Mouse (Mus musculus) heart, embryonic 12.5 days (tissue): ENCODE data around the gene Pdilt. TPM values are rescaled to one million over a fixed set of nuclear protein-coding genes. Genes with fewer than 3 reads are reported as not detected.

ENCODE experiments used
- ATAC-seq: fragments of 200-750 bp; cut with Nextera tagmentation; 2 replicates; pipeline ENCODE4 v1.8.0; 2017; ENCODE audit warnings: moderate TSS enrichment, moderate library complexity; ENCODE audit not compliant: insufficient number of reproducible peaks, low FRiP score
- H3K27ac ChIP-seq: fragments of 300-500 bp; sonication (generic); 2 replicates; pipeline ENCODE4 v1.5.1; 2016; ENCODE audit warnings: mild to moderate bottlenecking, moderate library complexity; ENCODE audit not compliant: poor library complexity, severe bottlenecking
- H3K27me3 ChIP-seq: fragments of 300-500 bp; sonication (generic); replicated peaks from 2 replicates; pipeline ENCODE4 v1.6.1; 2016; ENCODE audit warnings: mild to moderate bottlenecking, moderate library complexity
- H3K36me3 ChIP-seq: fragments of 300-500 bp; sonication (generic); 2 replicates; pipeline ENCODE4 v1.6.1; 2016; ENCODE audit warnings: mild to moderate bottlenecking, moderate library complexity
- H3K4me1 ChIP-seq: fragments of 300-500 bp; sonication (generic); replicated peaks from 2 replicates; pipeline ENCODE4 v1.6.1; 2016; ENCODE audit warnings: mild to moderate bottlenecking
- H3K4me2 ChIP-seq: fragments of 300-500 bp; sonication (generic); 2 replicates; pipeline ENCODE4 v1.6.1; 2016; ENCODE audit warnings: mild to moderate bottlenecking, moderate library complexity
- H3K4me3 ChIP-seq: fragments of 300-500 bp; sonication (generic); 2 replicates; pipeline ENCODE4 v1.5.1; 2016; ENCODE audit warnings: mild to moderate bottlenecking
- H3K9ac ChIP-seq: fragments of 300-500 bp; sonication (generic); 2 replicates; pipeline ENCODE4 v1.6.1; 2016; ENCODE audit warnings: mild to moderate bottlenecking, moderate library complexity
- H3K9me3 ChIP-seq: fragments of 300-500 bp; sonication (generic); replicated peaks from 2 replicates; pipeline ENCODE4 v1.6.1; 2016; ENCODE audit warnings: mild to moderate bottlenecking, moderate library complexity
- WGBS: fragments of 180-500 bp; shearing (Covaris S2); methylation state at CpG from one replicate; pipeline ENCODE4 v1.1.7; 2016; 5-methylcytosine and 5-hydroxymethylcytosine counted together
- polyA plus RNA-seq: library from polyadenylated mRNA; unstranded; fragments of >200 nt; fragmentation: Nextera tagmentation; extraction: Ambion mirVana; gene quantifications from 2 replicates; pipeline ENCODE4 v1.2.1, GENCODE M21; 2016

Gene Pdilt
- polyA plus RNA-seq, 1 experiment from 2014 or later, result not detected

DNA sequence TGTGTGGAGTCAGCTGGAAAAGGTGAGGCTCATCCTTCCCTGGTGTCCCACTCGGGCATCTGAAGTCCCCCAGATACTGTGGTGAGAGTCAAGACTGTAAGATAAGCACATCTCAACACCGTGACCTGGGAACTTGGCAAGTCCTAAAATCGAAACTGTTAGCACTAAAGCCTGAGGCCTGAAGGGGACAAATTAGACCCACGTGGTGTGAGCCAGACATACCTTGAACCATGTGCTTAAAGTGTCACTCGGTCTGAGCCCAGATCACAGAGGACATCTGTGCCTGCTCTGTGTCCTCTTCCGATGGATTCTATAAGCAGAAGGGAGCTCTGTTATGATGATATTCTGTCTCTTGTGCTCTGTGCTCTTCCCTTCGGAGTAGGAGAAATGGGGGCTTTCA is 5.3 kb upstream of the Pdilt start:
- Histone ChIP-seq H3K4me1 (no peaks in the 10 kb centered on the region), H3K4me3 (no peak overlapping the region), H3K27me3 (peaks cover 3% of the 10 kb centered on the region; the same call in 1 of the 2 replicates), H3K27ac (no peak overlapping the region), H3K9me3 (no peaks in the 10 kb centered on the region), H3K4me2 (no peak overlapping the region), H3K36me3 (no peaks in the 10 kb centered on the region), H3K9ac (no peak overlapping the region)
- 63% methylated on average over 7 of the region's 7 CpGs for WGBS
- ATAC-seq, result no peak

- 59% methylated on average over 2 of the region's 2 CpGs for WGBS
- Histone ChIP-seq H3K27me3 (peaks cover 3% of the 10 kb centered on the region; the same call in 1 of the 2 replicates), H3K9me3 (no peaks in the 10 kb centered on the region)
Measured at GRCm38 (mm10) chr7:119527548-119527947, 4.3 kb upstream of the Pdilt start.

DNA sequence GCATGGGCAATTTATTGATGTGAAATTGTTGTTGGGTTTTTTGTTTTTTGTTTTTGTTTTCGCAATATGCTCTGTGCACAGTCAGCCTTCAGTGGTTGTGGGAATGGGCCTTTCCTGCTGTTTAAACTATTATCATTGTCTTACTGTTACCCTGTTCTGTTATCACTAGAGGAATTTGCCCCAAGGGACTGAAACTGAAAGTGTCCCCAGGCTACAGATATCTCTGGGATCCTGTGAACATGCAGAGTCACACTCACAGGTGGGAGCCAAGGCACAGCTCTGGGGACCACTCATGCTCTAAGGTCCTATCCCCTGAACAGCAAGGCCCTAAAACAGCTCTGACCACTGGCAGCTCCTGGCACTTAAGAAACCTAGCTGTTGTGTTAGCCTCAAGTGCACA is 3.8 kb upstream of the Pdilt start:
- 84% methylated on average over 1 of the region's 1 CpGs for WGBS
- Histone ChIP-seq H3K36me3 (no peaks in the 10 kb centered on the region), H3K9ac (no peak overlapping the region), H3K4me3 (no peak overlapping the region), H3K4me2 (no peak overlapping the region), H3K4me1 (no peaks in the 10 kb centered on the region), H3K27ac (no peak overlapping the region), H3K9me3 (no peaks in the 10 kb centered on the region), H3K27me3 (peaks cover 3% of the 10 kb centered on the region; the same call in 1 of the 2 replicates)
- no peak for ATAC-seq

More at GRCm38 (mm10) chr7:119527548-119527947, 4.3 kb upstream of the Pdilt start:
- no peaks in the 10 kb centered on the region for H3K36me3 ChIP-seq
- no peak overlapping the region for H3K4me2 ChIP-seq
- no peak overlapping the region for H3K4me3 ChIP-seq
- no peak overlapping the region for H3K27ac ChIP-seq
- ATAC-seq, result no peak
- H3K4me1 ChIP-seq, result no peaks in the 10 kb centered on the region
- no peak overlapping the region for H3K9ac ChIP-seq

DNA sequence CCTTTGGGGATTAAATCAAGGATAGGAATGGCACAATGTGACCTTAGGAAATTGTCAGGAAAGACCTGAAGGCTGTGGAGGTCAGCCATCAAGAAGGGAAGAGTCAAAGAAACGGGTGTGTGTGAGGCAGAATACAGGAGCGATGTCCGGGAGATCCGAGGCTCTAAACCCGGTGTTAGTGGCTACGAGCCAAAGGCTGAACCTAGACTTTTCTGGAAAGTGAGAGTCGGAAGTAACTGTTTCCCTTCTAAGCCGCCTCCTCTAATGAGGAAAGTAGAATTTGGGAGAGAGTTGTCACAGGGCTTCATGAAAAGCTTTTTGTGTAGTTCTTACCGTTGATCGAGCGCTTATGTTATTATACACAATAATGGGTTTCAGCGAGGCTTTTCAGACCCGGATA is 3.2 kb upstream of the Pdilt start:
- no peak overlapping the region for H3K4me3 ChIP-seq
- no peak overlapping the region for H3K4me2 ChIP-seq
- peaks cover 3% of the 10 kb centered on the region; the same call in 1 of the 2 replicates for H3K27me3 ChIP-seq
- H3K36me3 ChIP-seq, result no peaks in the 10 kb centered on the region
- no peak for ATAC-seq
- 78% methylated on average over 13 of the region's 13 CpGs for WGBS
- no peak overlapping the region for H3K27ac ChIP-seq
- no peaks in the 10 kb centered on the region for H3K4me1 ChIP-seq
- no peak overlapping the region for H3K9ac ChIP-seq
- no peaks in the 10 kb centered on the region for H3K9me3 ChIP-seq

- WGBS, result 28% methylated on average over 2 of the region's 2 CpGs
- H3K4me2 ChIP-seq, result no peak overlapping the region
Measured at GRCm38 (mm10) chr7:119525881-119526281, 2.6 kb upstream of the Pdilt start.

GRCm38 (mm10) chr7:119522385-119522784 is 904 bp downstream of the Pdilt start:
- Histone ChIP-seq H3K27ac (no peak overlapping the region), H3K4me3 (no peak overlapping the region), H3K9ac (no peak overlapping the region), H3K27me3 (no peaks in the 10 kb centered on the region; the same call in 1 of the 2 replicates), H3K4me1 (no peaks in the 10 kb centered on the region), H3K36me3 (no peaks in the 10 kb centered on the region), H3K4me2 (no peak overlapping the region), H3K9me3 (no peaks in the 10 kb centered on the region)
- 76% methylated on average over 1 of the region's 1 CpGs for WGBS
- no peak for ATAC-seq

More at GRCm38 (mm10) chr7:119525881-119526281, 2.6 kb upstream of the Pdilt start:
- H3K27ac ChIP-seq, result no peak overlapping the region
- H3K36me3 ChIP-seq, result no peaks in the 10 kb centered on the region
- peaks cover 3% of the 10 kb centered on the region; the same call in 1 of the 2 replicates for H3K27me3 ChIP-seq
- no peaks in the 10 kb centered on the region for H3K4me1 ChIP-seq
- no peaks in the 10 kb centered on the region for H3K9me3 ChIP-seq
- no peak for ATAC-seq
- H3K4me3 ChIP-seq, result no peak overlapping the region
- no peak overlapping the region for H3K9ac ChIP-seq

GRCm38 (mm10) chr7:119521816-119522215 is 1.5 kb downstream of the Pdilt start:
- Histone ChIP-seq H3K9me3 (no peaks in the 10 kb centered on the region), H3K4me3 (no peak overlapping the region), H3K4me2 (no peak overlapping the region), H3K27me3 (no peaks in the 10 kb centered on the region; the same call in 1 of the 2 replicates), H3K27ac (no peak overlapping the region), H3K36me3 (no peaks in the 10 kb centered on the region), H3K9ac (no peak overlapping the region), H3K4me1 (no peaks in the 10 kb centered on the region)
- ATAC-seq, result no peak
- 78% methylated on average over 3 of the region's 3 CpGs for WGBS

- H3K36me3 ChIP-seq, result no peaks in the 10 kb centered on the region
- no peak overlapping the region for H3K9ac ChIP-seq
- no peaks in the 10 kb centered on the region; the same call in 1 of the 2 replicates for H3K27me3 ChIP-seq
- no peaks in the 10 kb centered on the region for H3K4me1 ChIP-seq
- no peak overlapping the region for H3K4me3 ChIP-seq
- no peak overlapping the region for H3K27ac ChIP-seq
- ATAC-seq, result no peak
- no peak overlapping the region for H3K4me2 ChIP-seq
- no peaks in the 10 kb centered on the region for H3K9me3 ChIP-seq
- WGBS, result 45% methylated on average over 5 of the region's 5 CpGs
Measured at GRCm38 (mm10) chr7:119519654-119520053, 3.6 kb downstream of the Pdilt start.

DNA sequence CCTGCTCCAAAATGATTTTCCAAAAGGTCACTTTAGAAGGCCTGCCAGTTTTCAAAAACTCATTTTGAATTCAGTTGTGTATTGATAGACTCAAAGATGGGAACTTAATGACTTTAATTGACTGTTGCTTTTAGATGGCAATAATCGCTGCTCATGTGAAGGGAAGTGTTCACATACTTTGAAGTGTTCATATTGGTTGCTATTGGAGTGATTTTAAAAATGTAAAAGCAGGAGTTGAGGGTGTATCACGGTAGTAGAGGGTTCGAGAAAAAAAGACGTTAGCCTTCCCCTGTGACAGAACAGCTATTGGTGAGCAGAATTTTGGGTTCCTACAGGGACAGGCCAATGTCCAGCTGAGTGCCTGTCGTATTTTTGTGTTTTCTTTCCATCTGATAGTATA is 4.1 kb downstream of the Pdilt start, which contains the start of gene Acsm5:
Gene Acsm5 (plus strand): TSS at position 301 of the 400 bp plus-strand sequence.
- peaks cover 2% of the 10 kb centered on the region for H3K27me3 ChIP-seq
- H3K4me1 ChIP-seq, result no peaks in the 10 kb centered on the region
- H3K4me3 ChIP-seq, result no peak within 1 kb of the TSS
- no peaks in the 10 kb centered on the region for H3K9me3 ChIP-seq
- no peak within 1 kb of the TSS for H3K9ac ChIP-seq
- ATAC-seq, result no peak
- H3K4me2 ChIP-seq, result no peak within 1 kb of the TSS
- WGBS, result 65% methylated on average over 5 of the region's 5 CpGs
- H3K36me3 ChIP-seq, result no peaks in the 10 kb centered on the region
- no peak within 1 kb of the TSS for H3K27ac ChIP-seq

DNA sequence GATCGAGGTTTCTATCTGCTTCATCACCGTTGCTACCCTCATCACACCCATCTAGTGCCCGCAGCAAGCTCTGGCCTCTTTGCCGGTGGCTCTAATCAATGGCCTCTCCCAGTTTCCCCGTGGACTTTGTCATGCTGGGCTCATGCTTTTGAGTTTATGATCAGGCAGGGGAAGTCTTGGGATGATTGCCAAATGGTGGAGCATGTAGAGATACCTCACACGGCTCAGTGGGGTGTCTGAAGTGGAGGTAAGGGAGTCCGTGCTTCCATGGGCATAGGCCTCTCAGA is 7.1 kb downstream of the Pdilt start:
- Histone ChIP-seq H3K27me3 (peaks cover 9% of the 10 kb centered on the region; the same call in 1 of the 2 replicates), H3K4me1 (no peaks in the 10 kb centered on the region), H3K9me3 (no peaks in the 10 kb centered on the region), H3K4me3 (no peak overlapping the region), H3K4me2 (no peak overlapping the region), H3K27ac (no peak overlapping the region), H3K9ac (no peak overlapping the region), H3K36me3 (no peaks in the 10 kb centered on the region)
- 68% methylated on average over 7 of the region's 7 CpGs for WGBS
- no peak for ATAC-seq

DNA sequence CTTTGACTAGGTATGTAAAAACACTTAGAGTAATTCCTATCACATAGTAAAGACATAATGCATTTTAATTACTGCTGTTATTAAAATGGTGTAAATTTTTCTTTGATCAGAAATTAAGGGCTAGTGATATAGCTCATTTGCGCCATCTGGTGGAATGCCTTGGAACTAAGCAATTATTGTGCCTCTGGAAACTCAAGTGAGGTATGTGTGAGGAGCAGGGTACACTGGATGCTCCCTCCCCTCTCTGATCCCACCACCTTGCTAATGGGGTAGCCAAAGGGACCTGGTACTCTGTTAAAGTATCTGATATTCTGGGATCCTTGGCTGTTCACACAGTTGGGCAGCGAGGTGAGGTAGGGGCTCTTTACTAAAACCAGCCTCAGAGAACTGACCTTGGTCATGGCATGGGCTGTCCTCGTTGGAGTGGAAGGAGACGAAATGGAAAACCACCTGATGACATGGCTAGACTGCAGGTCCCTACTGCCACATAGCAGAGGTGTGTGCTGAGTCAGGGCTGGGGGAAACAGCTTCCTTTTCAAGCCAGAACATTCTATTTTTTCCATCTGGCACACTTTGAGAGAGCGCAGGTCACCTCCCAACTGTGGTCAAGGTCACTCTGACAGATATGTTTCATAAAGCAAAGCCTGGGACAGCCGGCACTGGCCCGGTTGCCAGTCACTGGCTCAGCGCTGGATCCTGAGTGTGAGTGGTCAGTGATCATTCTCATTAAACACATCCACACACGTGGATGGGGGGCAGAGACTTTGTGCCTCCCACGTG is 7.6 kb downstream of the Pdilt start:
- H3K4me2 ChIP-seq, result no peak overlapping the region
- 0 out of 2 replicates have a peak, but pooled peaks have one; percentile 42 for ATAC-seq
- no peak overlapping the region for H3K9ac ChIP-seq
- 61% methylated on average over 10 of the region's 10 CpGs for WGBS
- H3K27me3 ChIP-seq, result peaks cover 9% of the 10 kb centered on the region; the same call in 1 of the 2 replicates
- H3K4me3 ChIP-seq, result no peak overlapping the region
- H3K36me3 ChIP-seq, result no peaks in the 10 kb centered on the region
- H3K4me1 ChIP-seq, result no peaks in the 10 kb centered on the region
- no peaks in the 10 kb centered on the region for H3K9me3 ChIP-seq
- H3K27ac ChIP-seq, result no peak overlapping the region
